Mouse (Mus musculus) spleen, adult 2 months (tissue): ENCODE measurements around the gene Gm49394. TPM values are rescaled to one million over a fixed set of nuclear protein-coding genes. Genes with fewer than 3 reads are reported as not detected.

Experiments
- DNase-seq, 2 experiments: peaks; one replicate each; pipeline versions ENCODE4 v3.0.0 to v3.0.0-alpha.2; 2012 to 2021; ENCODE audit warnings: low spot score in 2 of 2, low read depth in 1 of 2
- H3K27ac ChIP-seq: fragments of 200-500 bp; 2 replicates; pipeline ENCODE4 v1.5.1; 2012; ENCODE audit warnings: low read length, inconsistent platforms; ENCODE audit not compliant: insufficient read depth
- H3K27me3 ChIP-seq: fragments of 200-500 bp; 2 replicates; pipeline ENCODE4 v1.6.1; 2012; ENCODE audit warnings: mild to moderate bottlenecking, moderate library complexity, low read length, inconsistent platforms; ENCODE audit not compliant: control insufficient read depth, insufficient read depth
- H3K36me3 ChIP-seq: fragments of 200-500 bp; 2 replicates; pipeline ENCODE4 v1.6.1; 2012; ENCODE audit warnings: mild to moderate bottlenecking, low read length, inconsistent platforms; ENCODE audit not compliant: control insufficient read depth, insufficient read depth
- H3K4me1 ChIP-seq: fragments of 200-500 bp; 2 replicates; pipeline ENCODE4 v1.6.1; 2011; ENCODE audit warnings: inconsistent platforms; ENCODE audit not compliant: control insufficient read depth, insufficient read depth, insufficient read length
- H3K4me3 ChIP-seq: fragments of 200-500 bp; 2 replicates; pipeline ENCODE4 v1.5.1; 2011; ENCODE audit warnings: mild to moderate bottlenecking, inconsistent platforms; ENCODE audit not compliant: insufficient read depth, insufficient read length; ENCODE audit errors: extremely low read depth
- CTCF ChIP-seq: fragments of 200-500 bp; IDR thresholded peaks from 2 replicates; pipeline ENCODE4 v1.5.1; 2011; ENCODE audit warnings: mild to moderate bottlenecking, inconsistent platforms; ENCODE audit not compliant: insufficient read depth, insufficient read length, insufficient replicate concordance; ENCODE audit errors: extremely low read depth
- POLR2A ChIP-seq: fragments of 200-500 bp; IDR thresholded peaks from 2 replicates; pipeline ENCODE4 v1.6.1; 2011; ENCODE audit warnings: low read depth, low read length, inconsistent platforms
- WGBS: fragments of 180-500 bp; shearing (Covaris S2); methylation state at CpG from one replicate; pipeline ENCODE4 v1.1.7; 2018; 5-methylcytosine and 5-hydroxymethylcytosine counted together
- polyA plus RNA-seq: library from polyadenylated mRNA; depleted of rRNA; stranded (reverse); fragments of >200 nt; gene quantifications from 2 replicates; pipeline ENCODE4 v1.2.3, GENCODE M21; 2012

Gene Gm49394
- polyA plus RNA-seq, 1 experiment: not detected

GRCm38 (mm10) chr7:142646676-142647075 is 23.1 kb downstream of the Gm49394 start:
- DNase-seq: no peak
- 76% methylated on average over 6 of the region's 6 CpGs for WGBS
- Histone ChIP-seq H3K27me3 (no peaks in the 10 kb centered on the region), H3K27ac (no peak overlapping the region), H3K4me1 (no peaks in the 10 kb centered on the region), H3K4me3 (no peak overlapping the region), H3K36me3 (no peaks in the 10 kb centered on the region)
- no peak for TF ChIP-seq POLR2A
- no peak for TF ChIP-seq CTCF

DNA sequence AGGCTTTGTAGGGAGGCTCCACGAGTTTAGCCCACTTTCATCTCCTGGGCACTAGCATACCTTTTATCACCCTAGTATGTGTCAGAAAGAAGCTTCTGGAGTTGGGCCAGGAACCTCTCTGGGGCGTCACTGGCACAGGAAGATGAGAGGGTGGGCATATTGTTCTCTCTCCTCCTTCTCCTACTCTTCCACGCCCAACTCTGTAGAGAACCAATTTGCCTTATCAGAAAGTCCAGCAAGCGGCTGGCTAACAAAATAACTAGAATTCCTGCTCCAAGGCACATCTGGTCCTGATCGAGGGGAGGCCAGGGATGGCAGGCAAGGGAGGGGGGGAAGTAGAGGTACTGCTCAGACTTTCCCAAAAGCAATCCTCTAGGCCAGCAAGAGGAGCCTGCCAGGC is 24.7 kb downstream of the Gm49394 start:
- no peak for TF ChIP-seq CTCF
- no peak for TF ChIP-seq POLR2A
- Histone ChIP-seq H3K4me3 (no peak overlapping the region), H3K27me3 (no peaks in the 10 kb centered on the region), H3K36me3 (no peaks in the 10 kb centered on the region), H3K27ac (no peak overlapping the region), H3K4me1 (no peaks in the 10 kb centered on the region)
- WGBS: 52% methylated on average over 5 of the region's 5 CpGs
- DNase-seq: no peak

- no peak overlapping the region for H3K27ac ChIP-seq
- H3K27me3 ChIP-seq: no peaks in the 10 kb centered on the region
- no peaks in the 10 kb centered on the region for H3K4me1 ChIP-seq
- H3K36me3 ChIP-seq: no peaks in the 10 kb centered on the region
- DNase-seq: no peak
- no peak overlapping the region for H3K4me3 ChIP-seq
- TF ChIP-seq CTCF: no peak
- no peak for TF ChIP-seq POLR2A
Measured at GRCm38 (mm10) chr7:142636178-142636577, 33.6 kb downstream of the Gm49394 start.

GRCm38 (mm10) chr7:142630691-142631090 is 39.1 kb downstream of the Gm49394 start:
- TF ChIP-seq POLR2A (no peak), CTCF (no peak)
- WGBS: 83% methylated on average over 10 of the region's 10 CpGs
- Histone ChIP-seq H3K4me3 (no peak overlapping the region), H3K27me3 (no peaks in the 10 kb centered on the region), H3K4me1 (no peaks in the 10 kb centered on the region), H3K36me3 (no peaks in the 10 kb centered on the region), H3K27ac (no peak overlapping the region)
- no peak for DNase-seq

- H3K4me1 ChIP-seq: no peaks in the 10 kb centered on the region
- no peaks in the 10 kb centered on the region for H3K27me3 ChIP-seq
- no peak for DNase-seq
- no peak overlapping the region for H3K4me3 ChIP-seq
- no peak overlapping the region for H3K27ac ChIP-seq
- no peaks in the 10 kb centered on the region for H3K36me3 ChIP-seq
- WGBS: 86% methylated on average over 6 of the region's 6 CpGs
- TF ChIP-seq POLR2A: no peak
- no peak for TF ChIP-seq CTCF
Measured at GRCm38 (mm10) chr7:142629806-142630205, 39.9 kb downstream of the Gm49394 start.

DNA sequence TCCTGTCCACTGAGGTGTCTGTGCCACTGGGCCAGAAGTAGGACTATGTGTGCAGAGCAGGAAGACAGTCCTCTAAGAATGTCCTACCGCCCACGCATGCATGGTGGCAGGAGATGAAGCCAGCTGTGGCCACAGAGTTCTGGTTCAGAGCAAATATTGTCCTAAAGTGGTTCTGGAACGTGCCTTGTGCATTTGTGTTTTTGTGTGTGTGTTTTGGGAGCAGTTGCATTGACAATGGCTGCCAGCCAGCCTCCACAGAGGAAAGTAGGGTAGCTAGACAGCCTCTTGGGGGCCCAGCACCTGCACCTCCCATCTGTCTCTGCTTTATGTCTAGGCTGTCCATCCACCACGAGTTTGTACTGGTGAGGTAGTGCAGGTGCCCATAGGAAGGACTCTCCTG is 47.6 kb downstream of the Gm49394 start:
- H3K36me3 ChIP-seq: no peaks in the 10 kb centered on the region
- no peak for TF ChIP-seq CTCF
- TF ChIP-seq POLR2A: no peak
- 60% methylated on average over 4 of the region's 4 CpGs for WGBS
- H3K27ac ChIP-seq: no peak overlapping the region
- DNase-seq: no peak
- H3K4me1 ChIP-seq: no peaks in the 10 kb centered on the region
- no peaks in the 10 kb centered on the region for H3K27me3 ChIP-seq
- H3K4me3 ChIP-seq: no peak overlapping the region

DNA sequence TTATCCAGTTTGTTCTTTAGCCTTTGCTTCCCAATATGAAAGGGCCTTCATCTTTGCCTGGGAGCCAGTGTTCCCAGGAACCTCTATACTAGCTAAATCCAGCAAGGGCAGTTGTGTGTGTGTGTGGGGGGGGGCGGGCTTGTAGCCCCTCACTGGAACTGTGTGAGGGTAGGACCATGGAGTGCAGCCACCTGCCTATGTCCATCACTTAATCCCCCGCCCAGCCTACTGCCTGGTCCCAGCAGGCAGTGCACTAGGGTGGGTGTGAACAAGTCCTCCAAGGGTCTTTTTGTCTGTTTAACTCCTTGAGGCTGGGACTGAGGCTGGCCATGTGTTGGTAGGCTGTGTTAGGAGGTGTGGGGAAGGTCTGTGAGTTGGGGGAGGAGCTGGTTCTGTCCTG is 56.7 kb downstream of the Gm49394 start:
- H3K27me3 ChIP-seq: 0 out of 2 replicates have a peak, but pooled peaks cover 1% of the 10 kb centered on the region
- no peak overlapping the region for H3K27ac ChIP-seq
- 74% methylated on average over 2 of the region's 2 CpGs for WGBS
- no peaks in the 10 kb centered on the region for H3K36me3 ChIP-seq
- TF ChIP-seq CTCF (no peak), POLR2A (no peak)
- no peaks in the 10 kb centered on the region for H3K4me1 ChIP-seq
- no peak for DNase-seq
- no peak overlapping the region for H3K4me3 ChIP-seq
